Comparison of ENCODE assay signal across 25 mouse cellular contexts in genomic region chr16:50525934-50526366, GRCm38 (mm10).
A peak's percentile ranks its signal among the peaks of the same experiment; 100 is the strongest.
DNase-seq lines count a peak whose midpoint lies in the region; TF ChIP-seq lines count a peak whose summit lies in the region.
"Had no signal": no experiment of that assay in that cellular context is flagged by ENCODE, and none has a peak within 500 bp of the region (broad histone marks: within the 10 kb centered on the region; RNA-seq: fewer than 3 reads in every experiment).

No protein-coding gene starts in this region.

- dilution Hi-C loops in CH12.LX (cut with MboI; ENCODE audit: extremely low pct_ligation_motif_present, extremely low pct_unique_long_range_greater_than_20kb, low sequenced_read_pairs): no loop called here

- in situ Hi-C loops in CH12.LX (cut with MboI; ENCODE audit: low pct_ligation_motif_present, low pct_unique_long_range_greater_than_20kb, low sequenced_read_pairs): no loop called here

- no peaks in the 10 kb centered on the region for H3K27me3 ChIP-seq in liver, adult 2 months (ENCODE audit: control insufficient read depth, insufficient read depth, low read length)
- H3K27me3 ChIP-seq in CH12.LX (replicated peaks): no peaks in the 10 kb centered on the region
- no peaks in the 10 kb centered on the region; a peak in 1 of 4 replicates for H3K27me3 ChIP-seq in MEL (ENCODE audit: control insufficient read depth in 1 of 2, insufficient read depth in 2 of 2, low read length in 2 of 2)
- H3K27me3 ChIP-seq: hindbrain, embryonic 13.5 days; limb, embryonic 12.5 days; neural tube, embryonic 12.5 days had no signal

- WGBS in liver, adult 2 months: 84% methylated on average over 11 of the region's 11 CpGs

- TF ChIP-seq EP300 in CH12.LX (IDR thresholded peaks at IDR 0.05; ENCODE audit: low read length) (peak; percentile 59), MEL (IDR thresholded peaks at IDR 0.05; ENCODE audit: low read depth in 1 of 2, low read length in 2 of 2) (peak in 1 of 2 experiments; percentile 29; a peak in 1 of 4 replicates)

- H3K4me2 ChIP-seq in CH12.LX (ENCODE audit: insufficient read depth, low read depth, poor library complexity, severe bottlenecking): peak overlapping the region; percentile 95
- H3K4me2 ChIP-seq: hindbrain, embryonic 13.5 days; limb, embryonic 12.5 days; liver, embryonic 12.5 days; midbrain, embryonic 11.5 days; neural tube, embryonic 12.5 days had no signal

- TF ChIP-seq CTCF in liver, adult 2 months (IDR thresholded peaks at IDR 0.05; ENCODE audit: low read depth, low read length): no peak
- no peak for TF ChIP-seq CTCF in CH12.LX (conservative IDR thresholded peaks at IDR 0.05 in 1 of 2, IDR thresholded peaks at IDR 0.05 in 1 of 2; ENCODE audit: low read depth in 2 of 2, low read length in 2 of 2)
- no peak for TF ChIP-seq CTCF in MEL (IDR thresholded peaks at IDR 0.05 in 2 of 3, conservative IDR thresholded peaks at IDR 0.05 in 1 of 3; ENCODE audit: control insufficient read depth in 1 of 3, insufficient read depth in 1 of 3, low read depth in 2 of 3, low read length in 3 of 3, poor library complexity in 1 of 3, severe bottlenecking in 1 of 3)

- H3K36me3 ChIP-seq in liver, adult 2 months (ENCODE audit: control insufficient read depth, insufficient read depth, low read length): no peaks in the 10 kb centered on the region
- H3K36me3 ChIP-seq in CH12.LX (replicated peaks in 1 of 2; ENCODE audit: control insufficient read depth in 1 of 2, insufficient read depth in 1 of 2, low read length in 1 of 2) (no peaks in the 10 kb centered on the region), MEL (ENCODE audit: control insufficient read depth in 1 of 2, insufficient read depth in 2 of 2, low read length in 2 of 2) (peaks cover 0 to 7% of the 10 kb centered on the region in 2 experiments; a peak in 2 of 4 replicates)
- H3K36me3 ChIP-seq: hindbrain, embryonic 13.5 days; limb, embryonic 12.5 days; liver, embryonic 12.5 days; neural tube, embryonic 12.5 days had no signal

- 0 out of 2 replicates have a peak, but pooled peaks cover 2% of the 10 kb centered on the region for H3K4me1 ChIP-seq in liver, adult 2 months (ENCODE audit: control insufficient read depth, insufficient read depth, low read length)
- H3K4me1 ChIP-seq in CH12.LX (ENCODE audit: control insufficient read depth in 1 of 2, insufficient read depth in 2 of 2): peaks cover 5 to 33% of the 10 kb centered on the region in 2 experiments; a peak in 3 of 4 replicates
- H3K4me1 ChIP-seq in MEL (ENCODE audit: control insufficient read depth in 1 of 2, insufficient read depth in 2 of 2, low read length in 2 of 2): peaks cover 0 to 13% of the 10 kb centered on the region in 2 experiments; a peak in 3 of 4 replicates
- H3K4me1 ChIP-seq: neural tube, embryonic 12.5 days had no signal

- no peak overlapping the region for H3K4me3 ChIP-seq in liver, adult 2 months (ENCODE audit: insufficient read depth, low read depth, low read length)
- peak overlapping the region; percentile 55 to 70 (median 61) for H3K4me3 ChIP-seq in CH12.LX (replicated peaks in 1 of 3; ENCODE audit: low read depth in 2 of 3, low read length in 2 of 3, poor library complexity in 1 of 3)
- peak overlapping the region; percentile 85 to 86 for H3K4me3 ChIP-seq in MEL (ENCODE audit: control insufficient read depth in 1 of 2, insufficient read depth in 1 of 2, low read depth in 2 of 2, low read length in 2 of 2)
- H3K4me3 ChIP-seq: hindbrain, embryonic 13.5 days; limb, embryonic 12.5 days; liver, embryonic 12.5 days; neural tube, embryonic 12.5 days had no signal

- no peak for TF ChIP-seq POLR2A in liver, adult 2 months (IDR thresholded peaks at IDR 0.05; ENCODE audit: extremely low read depth, insufficient read depth, low read length)
- TF ChIP-seq POLR2A in CH12.LX (IDR thresholded peaks at IDR 0.05; ENCODE audit: low read depth, low read length) (peak; percentile 94), MEL (IDR thresholded peaks at IDR 0.05; ENCODE audit: control insufficient read depth in 1 of 2, insufficient read depth in 1 of 2, low read depth in 1 of 2, low read length in 2 of 2, poor library complexity in 1 of 2) (peak; percentile 32 to 96; a peak in 2 of 4 replicates)

- peak; percentile 6 for DNase-seq in liver, adult 2 months (ENCODE audit: extremely low read depth, low read depth, low spot score)
- DNase-seq in liver: no peak
- peak; percentile 98 for DNase-seq in CH12.LX (ENCODE audit: extremely low read depth)
- peak; percentile 96 for DNase-seq in MEL (ENCODE audit: low read depth, low spot score)
- peak; percentile 32 for DNase-seq in yolk sac, embryonic 10.5 days (ENCODE audit: low spot score)
- DNase-seq in gastrocnemius, postnatal 25 days: no peak
- no peak for DNase-seq in lung, postnatal 4 days
- DNase-seq: adrenal gland, postnatal 10 days; cerebellum, adult 9-10 months; cerebellum, postnatal 36 days; gastrocnemius, postnatal 36 days; heart, adult 18-20 months; heart, postnatal 4 days; kidney, adult 9 months; kidney, postnatal 10 days; layer of hippocampus, adult 9-11 months; liver, postnatal 0 days; lung, postnatal 10 days; right cerebral cortex, postnatal 4 days had no signal

- H3K9me3 ChIP-seq in CH12.LX (replicated peaks; ENCODE audit: low read length) (no peaks in the 10 kb centered on the region), MEL (replicated peaks; ENCODE audit: insufficient read depth, low read length) (no peaks in the 10 kb centered on the region)
- H3K9me3 ChIP-seq: hindbrain, embryonic 13.5 days; limb, embryonic 12.5 days; liver, embryonic 12.5 days; neural tube, embryonic 12.5 days had no signal

- no peak for TF ChIP-seq RAD21 in CH12.LX (IDR thresholded peaks at IDR 0.05; ENCODE audit: low read depth, low read length)
- TF ChIP-seq RAD21 in MEL (IDR thresholded peaks at IDR 0.05; ENCODE audit: low read depth, low read length): no peak

- H3K79me2 ChIP-seq in liver, adult 2 months (ENCODE audit: control insufficient read depth, insufficient read depth, low read length): no peaks in the 10 kb centered on the region
- H3K79me2 ChIP-seq in CH12.LX (replicated peaks; ENCODE audit: control insufficient read depth, extremely low read depth, insufficient read depth, poor library complexity, severe bottlenecking): peaks cover 20% of the 10 kb centered on the region
- peaks cover 35% of the 10 kb centered on the region for H3K79me2 ChIP-seq in MEL (ENCODE audit: control insufficient read depth, insufficient read depth, low read length, poor library complexity)

- no peak overlapping the region for H3K9ac ChIP-seq in liver, adult 2 months (ENCODE audit: low read depth, low read length)
- H3K9ac ChIP-seq in CH12.LX (ENCODE audit: insufficient read depth, low read depth) (peak overlapping the region; percentile 86), MEL (ENCODE audit: control insufficient read depth, low read depth, low read length, poor library complexity, severe bottlenecking) (peak overlapping the region; percentile 89)
- H3K9ac ChIP-seq: hindbrain, embryonic 13.5 days; limb, embryonic 12.5 days; liver, embryonic 12.5 days; liver, postnatal 0 days; neural tube, embryonic 12.5 days had no signal

- no peak overlapping the region for H3K27ac ChIP-seq in liver, adult 2 months (replicated peaks; ENCODE audit: insufficient read depth, low read depth, low read length)
- H3K27ac ChIP-seq in CH12.LX (ENCODE audit: insufficient read depth, low read depth) (peak overlapping the region; percentile 37; the same call in 1 of the 2 replicates), MEL (ENCODE audit: control insufficient read depth, low read depth, low read length) (peak overlapping the region; percentile 85)
- H3K27ac ChIP-seq: hindbrain, embryonic 13.5 days; limb, embryonic 12.5 days; liver, embryonic 12.5 days; neural tube, embryonic 12.5 days; stomach, postnatal 0 days had no signal

TF ChIP-seq in CH12.LX, 34 proteins besides CTCF, POLR2A, EP300 and RAD21 (continues in another document):
- TF ChIP-seq IRF4 (IDR thresholded peaks at IDR 0.05; ENCODE audit: low read depth, low read length): peak; percentile 63
- TF ChIP-seq BHLHE40 (IDR thresholded peaks at IDR 0.05; ENCODE audit: low read depth, low read length): 0 out of 2 replicates have a peak, but pooled peaks have one; percentile 37
- TF ChIP-seq JUN (IDR thresholded peaks at IDR 0.05; ENCODE audit: insufficient read depth, low read depth, low read length): 0 out of 2 replicates have a peak, but pooled peaks have one; percentile 8
- TF ChIP-seq RCOR1 (conservative IDR thresholded peaks at IDR 0.05; ENCODE audit: low read depth, low read length): peak; percentile 81; the same call in 1 of the 2 replicates
- TF ChIP-seq UBTF (IDR thresholded peaks at IDR 0.05; ENCODE audit: low read depth, low read length): no peak
- TF ChIP-seq MAZ (IDR thresholded peaks at IDR 0.05; ENCODE audit: low read depth, low read length): peak; percentile 53; the same call in 1 of the 2 replicates
- no peak for TF ChIP-seq GABPA (IDR thresholded peaks at IDR 0.05; ENCODE audit: insufficient replicate concordance, low read depth, low read length)
- peak; percentile 90 for TF ChIP-seq TCF12 (IDR thresholded peaks at IDR 0.05; ENCODE audit: low read depth, low read length)
- peak; percentile 50; the same call in 1 of the 2 replicates for TF ChIP-seq JUND (conservative IDR thresholded peaks at IDR 0.05; ENCODE audit: low read depth, low read length)
- 0 out of 2 replicates have a peak, but pooled peaks have one; percentile 79 for TF ChIP-seq E2F4 (IDR thresholded peaks at IDR 0.05; ENCODE audit: insufficient replicate concordance, low read depth, low read length)

TF ChIP-seq in MEL, 35 proteins besides CTCF, POLR2A, EP300 and RAD21 (continues in another document):
- peak; percentile 87 for TF ChIP-seq SIN3A (IDR thresholded peaks at IDR 0.05; ENCODE audit: low read length)
- no peak for TF ChIP-seq JUND (IDR thresholded peaks at IDR 0.05; ENCODE audit: low read depth, low read length)
- peak; percentile 92 for TF ChIP-seq POLR2AphosphoS2 (IDR thresholded peaks at IDR 0.05; ENCODE audit: low read length)
- no peak for TF ChIP-seq GABPA (IDR thresholded peaks at IDR 0.05; ENCODE audit: low read depth, low read length)
- 0 out of 2 replicates have a peak, but pooled peaks have one; percentile 41 for TF ChIP-seq MAZ (IDR thresholded peaks at IDR 0.05; ENCODE audit: low read depth, low read length)
- peak; percentile 58; the same call in 1 of the 2 replicates for TF ChIP-seq MAX (IDR thresholded peaks at IDR 0.05; ENCODE audit: low read length)
- TF ChIP-seq MXI1 (IDR thresholded peaks at IDR 0.05; ENCODE audit: low read depth, low read length): peak; percentile 68
- peak; percentile 30; the same call in 1 of the 2 replicates for TF ChIP-seq CHD2 (IDR thresholded peaks at IDR 0.05; ENCODE audit: low read length)
- TF ChIP-seq ELF1 (IDR thresholded peaks at IDR 0.05; ENCODE audit: low read depth, low read length): peak; percentile 96
- TF ChIP-seq NRF1 (IDR thresholded peaks at IDR 0.05; ENCODE audit: insufficient read depth, low read depth, low read length, poor library complexity, severe bottlenecking): no peak
- TF ChIP-seq MYB (IDR thresholded peaks at IDR 0.05; ENCODE audit: low read depth, low read length): no peak
- TF ChIP-seq ZNF384 (IDR thresholded peaks at IDR 0.05; ENCODE audit: low read depth, low read length): no peak
- 0 out of 2 replicates have a peak, but pooled peaks have one; percentile 24 for TF ChIP-seq USF1 (IDR thresholded peaks at IDR 0.05; ENCODE audit: low read depth, low read length)

Comparison
In these comparisons a context has a peak if more than half of its experiments do, and no peak if none do; other contexts are left out.
1. DNase-seq: peak in liver, adult 2 months (single experiment), CH12.LX (single experiment), MEL (single experiment) and yolk sac, embryonic 10.5 days (single experiment); none in liver (single experiment), gastrocnemius, postnatal 25 days (single experiment) and lung, postnatal 4 days (0 of 2).